Mouse (Mus musculus) neural tube, embryonic 15.5 days (tissue): Measurements from ENCODE around the gene Scg5. TPM values are rescaled to one million over a fixed set of nuclear protein-coding genes. Genes with fewer than 3 reads are reported as not detected.
A peak's percentile ranks its signal among the peaks of the same experiment; 100 is the strongest.

Experiments
- ATAC-seq: fragments of 200-750 bp; cut with Nextera tagmentation; 2 replicates; pipeline ENCODE4 v1.8.0; 2017; ENCODE audit warnings: mild to moderate bottlenecking, moderate TSS enrichment, moderate library complexity; ENCODE audit not compliant: low FRiP score
- H3K27ac ChIP-seq: fragments of 300-500 bp; sonication (generic); replicated peaks from 2 replicates; pipeline ENCODE4 v1.5.1; 2015; ENCODE audit warnings: mild to moderate bottlenecking, inconsistent platforms
- H3K27me3 ChIP-seq: fragments of 300-500 bp; sonication (generic); replicated peaks from 2 replicates; pipeline ENCODE4 v1.6.1; 2015; ENCODE audit warnings: inconsistent platforms
- H3K36me3 ChIP-seq: fragments of 300-500 bp; sonication (generic); 2 replicates; pipeline ENCODE4 v1.6.1; 2015; ENCODE audit warnings: inconsistent platforms
- H3K4me1 ChIP-seq: fragments of 300-500 bp; sonication (generic); 2 replicates; pipeline ENCODE4 v1.6.1; 2015; ENCODE audit warnings: inconsistent platforms
- H3K4me2 ChIP-seq: fragments of 300-500 bp; sonication (generic); 2 replicates; pipeline ENCODE4 v1.6.1; 2015; ENCODE audit warnings: inconsistent platforms, mild to moderate bottlenecking, moderate library complexity
- H3K4me3 ChIP-seq: fragments of 300-500 bp; sonication (generic); replicated peaks from 2 replicates; pipeline ENCODE4 v1.5.1; 2015; ENCODE audit warnings: mild to moderate bottlenecking, inconsistent platforms
- H3K9ac ChIP-seq: fragments of 300-500 bp; sonication (generic); replicated peaks from 2 replicates; pipeline ENCODE4 v1.6.1; 2015; ENCODE audit warnings: mild to moderate bottlenecking, inconsistent platforms
- H3K9me3 ChIP-seq: fragments of 300-500 bp; sonication (generic); replicated peaks from 2 replicates; pipeline ENCODE4 v1.6.1; 2016; ENCODE audit warnings: inconsistent platforms
- WGBS: fragments of 180-500 bp; shearing (Covaris S2); methylation state at CpG from one replicate; pipeline ENCODE4 v1.1.7; 2015; ENCODE audit warnings: mixed read lengths; 5-methylcytosine and 5-hydroxymethylcytosine counted together
- polyA plus RNA-seq: library from polyadenylated mRNA; unstranded; fragments of >200 nt; fragmentation: Nextera tagmentation; extraction: Ambion mirVana; gene quantifications from 2 replicates; pipeline ENCODE4 v1.2.1, GENCODE M21; 2015

Gene Scg5
- polyA plus RNA-seq, 1 experiment from 2014 or later: 269 TPM

DNA sequence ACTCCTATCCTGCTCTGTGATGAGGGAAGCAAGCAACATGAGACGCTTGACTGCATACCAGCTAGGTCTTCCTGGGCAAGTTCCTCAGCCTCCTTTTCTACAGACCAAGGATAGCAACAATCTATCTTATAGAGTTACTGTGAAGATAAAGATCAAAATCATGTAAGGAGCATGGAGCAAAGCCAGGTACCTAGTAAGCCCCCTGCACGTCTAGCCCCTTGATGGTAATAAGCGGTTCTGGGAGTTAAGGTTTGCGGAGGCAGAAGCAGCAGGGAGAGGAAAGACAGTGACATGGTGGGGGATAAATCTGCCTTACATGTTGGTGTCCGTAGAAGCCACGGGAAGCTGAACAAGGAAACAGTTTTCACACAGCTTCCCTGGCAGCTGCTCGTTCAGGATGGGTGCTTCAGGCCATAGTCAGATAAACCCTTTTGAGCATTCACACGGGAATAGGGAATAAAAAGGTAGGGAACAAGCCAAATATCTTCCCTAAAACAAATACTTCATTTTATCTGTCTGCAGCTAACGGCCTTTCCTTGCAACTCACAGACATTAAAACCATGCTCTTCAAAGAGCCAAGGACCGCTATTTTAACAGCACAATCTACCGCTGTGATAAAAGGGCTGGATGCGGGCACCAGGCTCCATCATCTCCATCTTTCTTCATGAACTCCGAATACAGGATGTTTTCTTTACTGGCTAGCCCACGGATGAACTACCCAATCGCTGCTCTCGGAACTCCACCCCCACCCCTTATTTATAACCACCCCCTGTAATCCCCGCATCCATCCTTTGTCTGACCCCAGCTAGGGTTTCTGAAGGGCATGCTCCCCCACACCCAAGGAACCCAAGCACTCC, 607 bp downstream of the Scg5 start:
- WGBS: 6% methylated on average over 17 of the region's 17 CpGs

DNA sequence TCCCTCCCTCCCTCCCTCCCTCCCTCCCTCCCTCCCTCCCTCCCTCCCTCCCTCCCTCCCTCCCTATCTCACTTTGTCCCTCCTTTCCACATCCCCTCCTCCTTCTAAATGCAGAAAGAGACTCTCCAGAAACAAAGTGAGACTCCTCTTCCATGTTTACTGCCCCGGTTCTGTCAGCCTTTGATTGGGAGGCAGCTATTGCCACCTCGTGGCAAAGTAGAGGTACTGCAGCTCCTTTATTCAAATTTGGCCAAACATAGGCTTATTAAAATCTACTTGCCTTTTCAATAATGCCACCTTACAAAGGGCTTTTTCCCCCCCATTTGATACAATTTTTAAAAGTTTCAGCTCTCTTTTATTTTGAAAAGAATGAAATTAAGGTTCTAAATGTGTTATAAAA, 5.0 kb downstream of the Scg5 start:
- 0% methylated on average over 2 of the region's 2 CpGs for WGBS
- H3K27me3 ChIP-seq: no peaks in the 10 kb centered on the region
- ATAC-seq: no peak

More for the DNA sequence above, 607 bp downstream of the Scg5 start:
- no peaks in the 10 kb centered on the region for H3K36me3 ChIP-seq
- H3K9ac ChIP-seq: peak overlapping the region; percentile 65
- H3K9me3 ChIP-seq: no peaks in the 10 kb centered on the region
- H3K27ac ChIP-seq: peak overlapping the region; percentile 96
- peak; percentile 94 for ATAC-seq
- H3K4me2 ChIP-seq: peak overlapping the region; percentile 60
- peak overlapping the region; percentile 59 for H3K4me3 ChIP-seq
- peaks cover 44% of the 10 kb centered on the region for H3K4me1 ChIP-seq
- H3K27me3 ChIP-seq: no peaks in the 10 kb centered on the region

DNA sequence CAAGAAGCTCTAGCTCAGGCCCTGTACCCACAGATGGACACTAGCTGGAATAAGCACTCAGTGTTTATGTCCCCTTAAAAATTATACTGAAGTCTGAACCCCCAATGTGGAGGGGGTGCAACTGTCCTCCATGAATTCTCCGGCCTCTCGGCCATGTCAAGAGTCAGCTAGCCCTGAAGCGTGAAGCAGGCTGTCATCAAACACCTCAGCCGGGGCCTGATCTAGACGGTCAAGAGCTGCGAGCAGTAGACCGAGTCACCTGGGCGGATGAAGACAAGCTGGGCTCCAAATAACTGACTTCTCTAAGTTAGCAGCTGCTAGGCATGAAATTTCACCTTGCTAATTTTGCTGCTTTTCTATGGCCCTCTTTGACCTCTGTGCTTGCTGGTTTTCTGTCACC, 6.6 kb downstream of the Scg5 start:
- ATAC-seq: no peak
- whole genome bisulfite sequencing: 97% methylated on average over 8 of the region's 8 CpGs
- H3K4me2 ChIP-seq: no peak overlapping the region
- no peak overlapping the region for H3K27ac ChIP-seq
- no peak overlapping the region for H3K9ac ChIP-seq
- peaks cover 19% of the 10 kb centered on the region for H3K36me3 ChIP-seq
- peaks cover 36% of the 10 kb centered on the region for H3K4me1 ChIP-seq
- no peaks in the 10 kb centered on the region for H3K9me3 ChIP-seq
- no peaks in the 10 kb centered on the region for H3K27me3 ChIP-seq
- H3K4me3 ChIP-seq: no peak overlapping the region

More for the DNA sequence above, 5.0 kb downstream of the Scg5 start:
- no peak overlapping the region for H3K4me3 ChIP-seq
- no peaks in the 10 kb centered on the region for H3K9me3 ChIP-seq
- H3K36me3 ChIP-seq: peaks cover 17% of the 10 kb centered on the region; the same call in 1 of the 2 replicates
- H3K9ac ChIP-seq: no peak overlapping the region
- H3K4me1 ChIP-seq: peaks cover 37% of the 10 kb centered on the region
- H3K4me2 ChIP-seq: no peak overlapping the region
- no peak overlapping the region for H3K27ac ChIP-seq

- WGBS: 85% methylated on average over 12 of the region's 12 CpGs
- peaks cover 25% of the 10 kb centered on the region for H3K36me3 ChIP-seq
- ATAC-seq: no peak
- H3K4me2 ChIP-seq: no peak overlapping the region
- no peak overlapping the region for H3K4me3 ChIP-seq
- H3K4me1 ChIP-seq: peaks cover 24% of the 10 kb centered on the region
- no peaks in the 10 kb centered on the region for H3K27me3 ChIP-seq
- no peaks in the 10 kb centered on the region for H3K9me3 ChIP-seq
- no peak overlapping the region for H3K9ac ChIP-seq
- no peak overlapping the region for H3K27ac ChIP-seq
Observed at GRCm38 (mm10) chr2:113821176-113821734, 7.7 kb downstream of the Scg5 start.

GRCm38 (mm10) chr2:113820117-113820516, 8.8 kb downstream of the Scg5 start:
- H3K9ac ChIP-seq: no peak overlapping the region
- H3K4me2 ChIP-seq: no peak overlapping the region
- H3K4me1 ChIP-seq: peaks cover 13% of the 10 kb centered on the region
- 93% methylated on average over 15 of the region's 15 CpGs for WGBS
- H3K9me3 ChIP-seq: no peaks in the 10 kb centered on the region
- no peak for ATAC-seq
- no peaks in the 10 kb centered on the region for H3K27me3 ChIP-seq
- no peak overlapping the region for H3K27ac ChIP-seq
- H3K36me3 ChIP-seq: peaks cover 25% of the 10 kb centered on the region
- H3K4me3 ChIP-seq: no peak overlapping the region

GRCm38 (mm10) chr2:113817681-113818606, 11.0 kb downstream of the Scg5 start:
- peak; percentile 50; the same call in 1 of the 2 replicates for ATAC-seq

DNA sequence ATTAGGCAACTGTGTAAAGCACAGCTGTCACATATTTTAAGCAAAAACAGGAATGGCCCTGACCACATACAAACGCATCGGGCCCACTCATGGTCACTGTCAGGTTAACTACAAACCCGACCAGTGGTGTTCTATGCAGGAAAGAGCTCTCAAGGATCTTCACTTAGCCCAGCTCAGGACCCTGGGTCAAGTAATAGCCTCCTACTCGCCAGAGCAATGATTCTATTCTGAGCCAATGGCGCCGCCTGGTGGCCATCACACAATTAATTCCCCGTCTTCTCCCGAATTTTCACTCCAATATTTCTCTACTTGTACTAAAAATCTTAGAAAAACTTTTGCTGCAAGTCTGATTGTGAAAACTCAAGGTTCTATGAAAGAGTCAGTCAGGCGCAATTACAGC, 21.3 kb downstream of the Scg5 start:
- Histone ChIP-seq H3K27ac (no peak overlapping the region), H3K4me3 (no peak overlapping the region), H3K36me3 (peaks cover 2% of the 10 kb centered on the region; the same call in 1 of the 2 replicates), H3K9ac (no peak overlapping the region), H3K27me3 (no peaks in the 10 kb centered on the region), H3K9me3 (no peaks in the 10 kb centered on the region), H3K4me2 (no peak overlapping the region), H3K4me1 (no peaks in the 10 kb centered on the region)
- no peak for ATAC-seq
- 34% methylated on average over 9 of the region's 9 CpGs for WGBS

More at GRCm38 (mm10) chr2:113817681-113818606, 11.0 kb downstream of the Scg5 start:
- Histone ChIP-seq H3K9me3 (no peaks in the 10 kb centered on the region), H3K9ac (no peak overlapping the region), H3K27me3 (no peaks in the 10 kb centered on the region), H3K27ac (no peak overlapping the region), H3K36me3 (peaks cover 25% of the 10 kb centered on the region), H3K4me2 (no peak overlapping the region), H3K4me3 (no peak overlapping the region), H3K4me1 (peaks cover 5% of the 10 kb centered on the region; the same call in 1 of the 2 replicates)
- WGBS: 69% methylated on average over 14 of the region's 14 CpGs

DNA sequence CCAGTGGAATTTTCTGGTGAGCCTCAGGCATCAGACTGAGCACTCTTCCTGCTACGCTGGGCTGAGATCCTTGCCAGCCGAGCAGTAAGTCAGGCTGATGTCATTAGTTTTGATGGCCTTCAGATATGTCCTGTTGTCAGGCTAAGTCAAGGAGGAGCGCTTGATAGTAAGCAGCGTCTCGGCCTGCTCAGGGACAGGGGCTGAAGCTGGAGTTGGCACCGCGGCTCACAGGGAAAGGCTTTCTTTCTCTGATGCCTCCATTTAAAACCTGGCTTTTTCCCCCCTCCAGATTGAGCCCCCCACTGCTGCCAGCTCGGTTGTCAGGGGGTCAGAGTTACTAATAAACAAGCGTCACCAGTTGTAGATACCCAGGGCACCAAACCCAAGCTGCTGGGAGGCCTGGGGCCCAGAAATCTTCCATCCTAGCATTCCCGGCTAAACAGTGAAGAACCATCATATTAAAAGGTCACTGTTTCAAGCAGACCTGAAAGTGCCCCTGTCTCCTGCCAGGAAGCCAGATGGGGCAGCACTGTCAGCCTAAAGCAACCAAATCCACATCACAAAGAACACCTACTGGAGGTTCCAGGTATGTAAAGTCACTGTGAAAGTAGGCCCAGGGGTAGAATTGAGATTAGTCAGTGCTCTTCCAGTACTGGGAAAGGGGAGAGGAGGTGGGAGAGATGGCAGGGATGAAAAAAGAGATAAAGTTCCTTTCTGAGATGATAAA, 21.9 kb downstream of the Scg5 start:
- Histone ChIP-seq H3K4me1 (no peaks in the 10 kb centered on the region), H3K4me2 (no peak overlapping the region), H3K9ac (no peak overlapping the region), H3K9me3 (no peaks in the 10 kb centered on the region), H3K27ac (no peak overlapping the region), H3K4me3 (no peak overlapping the region), H3K36me3 (peaks cover 2% of the 10 kb centered on the region; the same call in 1 of the 2 replicates), H3K27me3 (no peaks in the 10 kb centered on the region)
- no peak for ATAC-seq
- 65% methylated on average over 10 of the region's 10 CpGs for WGBS

DNA sequence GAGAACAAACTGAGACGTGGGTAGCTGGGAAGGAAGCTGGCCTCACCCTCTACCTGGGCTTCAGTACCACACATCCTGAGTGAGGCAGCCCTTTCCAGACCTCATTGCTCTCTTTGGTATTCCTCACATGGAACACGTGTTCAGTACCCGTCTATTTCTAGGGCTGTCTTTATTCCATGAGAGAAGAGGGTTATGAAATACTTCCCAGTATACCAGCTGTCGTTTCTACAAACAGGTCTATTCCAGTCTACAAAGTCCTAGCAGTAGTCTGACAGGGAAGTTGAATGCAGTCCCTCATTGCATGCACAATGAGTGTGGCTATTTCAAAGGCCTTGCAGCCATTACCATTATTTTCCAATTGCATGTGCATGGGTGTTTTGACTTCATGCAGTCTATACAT, 23.2 kb downstream of the Scg5 start:
- no peaks in the 10 kb centered on the region for H3K9me3 ChIP-seq
- H3K4me3 ChIP-seq: no peak overlapping the region
- H3K4me2 ChIP-seq: no peak overlapping the region
- no peak overlapping the region for H3K27ac ChIP-seq
- no peak for ATAC-seq
- H3K9ac ChIP-seq: no peak overlapping the region
- peaks cover 2% of the 10 kb centered on the region; the same call in 1 of the 2 replicates for H3K36me3 ChIP-seq
- 81% methylated on average over 4 of the region's 4 CpGs for WGBS
- H3K27me3 ChIP-seq: no peaks in the 10 kb centered on the region
- no peaks in the 10 kb centered on the region for H3K4me1 ChIP-seq

DNA sequence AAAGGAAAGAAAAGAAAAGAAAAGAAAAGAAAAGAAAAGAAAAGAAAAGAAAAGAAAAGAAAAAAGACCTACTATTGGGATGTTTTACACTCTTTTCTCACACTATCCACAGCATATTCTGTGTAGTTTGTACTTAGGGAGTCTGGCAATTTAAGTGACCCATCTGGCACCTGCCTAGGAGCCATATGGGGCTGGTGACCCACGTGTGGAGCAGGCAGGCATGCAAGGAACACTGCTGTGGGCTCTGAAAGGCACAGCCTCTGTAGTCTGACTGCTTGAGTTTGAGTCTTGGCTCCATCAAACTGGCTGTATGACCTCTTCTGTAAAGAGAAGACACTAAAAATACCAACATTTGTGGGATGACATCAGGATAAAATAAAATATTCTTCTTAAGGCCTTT, 25.2 kb downstream of the Scg5 start:
- Histone ChIP-seq H3K9ac (no peak overlapping the region), H3K36me3 (peaks cover 2% of the 10 kb centered on the region; the same call in 1 of the 2 replicates), H3K27me3 (no peaks in the 10 kb centered on the region), H3K27ac (no peak overlapping the region), H3K9me3 (no peaks in the 10 kb centered on the region), H3K4me2 (no peak overlapping the region), H3K4me3 (no peak overlapping the region), H3K4me1 (no peaks in the 10 kb centered on the region)
- WGBS: 17% methylated on average over 1 of the region's 1 CpGs
- ATAC-seq: no peak

- H3K4me1 ChIP-seq: no peaks in the 10 kb centered on the region
- no peak overlapping the region for H3K4me2 ChIP-seq
- no peaks in the 10 kb centered on the region; the same call in 1 of the 2 replicates for H3K36me3 ChIP-seq
- no peaks in the 10 kb centered on the region for H3K27me3 ChIP-seq
- ATAC-seq: no peak
- H3K9ac ChIP-seq: no peak overlapping the region
- WGBS: 88% methylated on average over 5 of the region's 5 CpGs
- no peak overlapping the region for H3K27ac ChIP-seq
- no peak overlapping the region for H3K4me3 ChIP-seq
- no peaks in the 10 kb centered on the region for H3K9me3 ChIP-seq
Observed at GRCm38 (mm10) chr2:113800846-113801245, 28.1 kb downstream of the Scg5 start.
